Mouse (Mus musculus) adrenal gland, postnatal 25 days (tissue): ENCODE measurements around the gene Serinc2. TPM values are rescaled to one million over a fixed set of nuclear protein-coding genes. Genes with fewer than 3 reads are reported as not detected.

ENCODE experiments used
- DNase-seq: peaks from one replicate; pipeline ENCODE4 v3.0.0; 2021; ENCODE audit warnings: mixed read lengths
- long read RNA-seq: library from polyadenylated mRNA; stranded (forward); transcript quantifications from one replicate; pipeline ENCODE4 v2.0.0, GENCODE M21; 2021
- total RNA-seq: library from RNA; stranded (reverse); gene quantifications from 2 replicates; pipeline ENCODE4 v1.2.3, GENCODE M21; 2021

Gene Serinc2
- total RNA-seq = 0.85 and 0.90 TPM in 2 replicates
- long read RNA-seq, partial matches to known transcripts = 0 of 2 reads
- long read RNA-seq, other reads (novel, unspliced or antisense) = 0 of 2 reads

GRCm38 (mm10) chr4:130279105-130279504 lies at the start of gene Serinc2:
Gene Serinc2 (minus strand): TSS chr4:130279205.
- DNase-seq = no peak

- DNase-seq = no peak
Observed at GRCm38 (mm10) chr4:130327366-130327765, 48.4 kb upstream of the Serinc2 start.

GRCm38 (mm10) chr4:130325446-130325845 lies 46.4 kb upstream of the Serinc2 start:
- no peak for DNase-seq

GRCm38 (mm10) chr4:130323607-130324006 lies 44.6 kb upstream of the Serinc2 start:
- no peak for DNase-seq

- DNase-seq = no peak
Observed at GRCm38 (mm10) chr4:130323165-130323564, 44.2 kb upstream of the Serinc2 start.

- DNase-seq = peak; percentile 52
Observed at GRCm38 (mm10) chr4:130322567-130322966, 43.6 kb upstream of the Serinc2 start.

- DNase-seq = no peak
Observed at GRCm38 (mm10) chr4:130321640-130322039, 42.6 kb upstream of the Serinc2 start.

- DNase-seq = no peak
Observed at GRCm38 (mm10) chr4:130319564-130319963, 40.6 kb upstream of the Serinc2 start.

- DNase-seq = no peak
Observed at GRCm38 (mm10) chr4:130318122-130318521, 39.1 kb upstream of the Serinc2 start.

GRCm38 (mm10) chr4:130316691-130317090 lies 37.7 kb upstream of the Serinc2 start:
- DNase-seq = no peak

- DNase-seq = peak; percentile 86
Observed at GRCm38 (mm10) chr4:130315771-130316527, 36.9 kb upstream of the Serinc2 start.

- no peak for DNase-seq
Observed at GRCm38 (mm10) chr4:130313552-130313951, 34.5 kb upstream of the Serinc2 start.

- no peak for DNase-seq
Observed at GRCm38 (mm10) chr4:130312526-130312925, 33.5 kb upstream of the Serinc2 start.

- DNase-seq = no peak
Observed at GRCm38 (mm10) chr4:130309254-130309653, 30.2 kb upstream of the Serinc2 start.

- peak; percentile 43 for DNase-seq
Observed at GRCm38 (mm10) chr4:130308231-130309081, 29.5 kb upstream of the Serinc2 start, which contains the start of the genes Fabp3 and Gm10570. Gene Fabp3 (plus strand): TSS chr4:130308595. Gene Gm10570 (minus strand): TSS chr4:130308674.

- DNase-seq = peak; percentile 51
Observed at GRCm38 (mm10) chr4:130307851-130308230, 28.8 kb upstream of the Serinc2 start.

- DNase-seq = peak; percentile 45
Observed at GRCm38 (mm10) chr4:130306796-130307630, 28.0 kb upstream of the Serinc2 start.

GRCm38 (mm10) chr4:130304746-130305145 lies 25.7 kb upstream of the Serinc2 start:
- no peak for DNase-seq

- no peak for DNase-seq
Observed at GRCm38 (mm10) chr4:130302285-130302870, 23.4 kb upstream of the Serinc2 start.

GRCm38 (mm10) chr4:130299629-130300018 lies 20.6 kb upstream of the Serinc2 start:
- DNase-seq = no peak

- DNase-seq = no peak
Observed at GRCm38 (mm10) chr4:130298877-130299628, 20.0 kb upstream of the Serinc2 start.
